Mouse (Mus musculus) induced T-regulatory cell, adult 2 months (primary cell): ENCODE results near the gene Slc43a1.
A peak's percentile ranks its signal among the peaks of the same experiment; 100 is the strongest.

Experiments
- DNase-seq: peaks from one replicate; pipeline ENCODE4 v3.0.0-alpha.2; 2012; ENCODE audit warnings: low read depth

The Slc43a1 gene

GRCm38 (mm10) chr2:84868521-84868943, 29.9 kb downstream of the Slc43a1 start:
- peak; percentile 74 for DNase-seq

DNA sequence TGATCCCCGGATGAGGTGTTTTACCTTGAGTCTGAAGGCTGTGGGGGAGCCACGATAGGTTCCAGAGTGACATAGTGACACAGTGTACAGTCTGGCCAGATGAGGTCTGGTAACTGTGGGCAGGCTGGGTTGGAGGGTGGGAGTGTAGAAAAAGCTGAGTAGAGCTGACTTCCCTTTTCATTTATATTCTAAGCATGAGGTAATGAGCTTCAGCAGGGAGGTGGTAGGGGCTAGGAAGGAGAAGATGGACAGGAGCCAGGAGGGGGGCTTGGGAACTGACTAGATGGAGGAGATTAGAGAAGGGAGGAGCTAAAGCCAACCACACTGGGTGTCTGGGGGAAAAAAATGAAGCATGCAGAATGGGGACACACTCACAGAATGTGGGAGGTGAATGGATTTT, 30.3 kb downstream of the Slc43a1 start:
- no peak for DNase-seq

DNA sequence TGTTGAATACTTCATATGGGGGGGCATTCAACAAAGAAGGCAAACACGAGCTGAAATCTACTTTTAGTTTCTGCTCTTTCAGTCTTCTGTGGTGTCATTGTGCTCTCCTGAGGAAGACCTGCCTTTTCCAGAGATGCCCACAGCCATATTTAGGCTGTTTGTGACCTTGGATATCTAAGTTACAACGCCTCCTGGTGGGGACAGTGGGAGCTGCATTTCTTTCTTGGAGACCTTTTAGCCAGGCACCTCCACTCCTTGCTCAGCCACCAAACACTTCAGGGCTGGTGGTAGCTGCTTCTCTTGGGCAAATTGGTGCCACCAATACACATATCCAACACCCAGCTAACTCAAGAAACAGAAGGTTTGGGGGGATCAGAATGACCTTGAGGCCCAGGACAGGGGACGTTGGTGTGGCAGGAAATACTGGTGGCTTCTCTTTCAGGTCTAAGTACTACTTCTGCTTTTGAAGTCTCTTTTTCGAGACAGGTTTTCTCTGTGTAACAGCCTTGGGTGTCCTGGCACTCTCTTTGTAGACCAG, 32.0 kb downstream of the Slc43a1 start:
- peak; percentile 67 for DNase-seq

DNA sequence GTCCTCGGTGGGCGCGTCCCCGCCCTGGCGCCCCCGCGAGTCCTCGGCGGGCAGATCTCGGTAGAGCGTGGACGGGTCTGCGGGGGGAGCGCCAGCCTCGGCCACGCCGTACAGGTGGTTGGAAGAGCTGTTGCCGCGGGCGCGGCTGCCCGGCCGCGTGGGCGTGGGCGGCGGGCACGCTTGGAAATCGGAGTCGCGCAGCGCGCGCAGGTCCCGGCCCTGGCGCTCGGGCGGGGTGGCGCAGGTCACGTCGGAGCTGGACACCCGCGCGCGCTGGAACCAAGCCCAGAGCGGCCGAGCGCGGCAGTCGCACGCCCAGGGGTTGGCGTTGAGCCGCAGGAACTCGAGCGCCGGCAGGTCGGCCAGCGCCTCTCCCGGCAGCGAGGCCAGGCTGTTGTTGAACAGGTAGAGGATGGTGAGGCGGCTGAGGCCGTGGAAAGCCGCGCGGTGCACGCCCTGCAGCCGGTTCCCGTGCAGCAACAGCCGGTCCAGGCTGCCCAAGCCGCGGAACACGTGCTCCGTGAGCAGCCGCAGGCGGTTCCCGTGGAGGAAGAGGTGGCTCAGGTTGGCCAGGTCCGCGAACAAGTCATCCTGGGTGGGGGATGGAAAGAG, 33.6 kb downstream of the Slc43a1 start:
- DNase-seq: no peak

DNA sequence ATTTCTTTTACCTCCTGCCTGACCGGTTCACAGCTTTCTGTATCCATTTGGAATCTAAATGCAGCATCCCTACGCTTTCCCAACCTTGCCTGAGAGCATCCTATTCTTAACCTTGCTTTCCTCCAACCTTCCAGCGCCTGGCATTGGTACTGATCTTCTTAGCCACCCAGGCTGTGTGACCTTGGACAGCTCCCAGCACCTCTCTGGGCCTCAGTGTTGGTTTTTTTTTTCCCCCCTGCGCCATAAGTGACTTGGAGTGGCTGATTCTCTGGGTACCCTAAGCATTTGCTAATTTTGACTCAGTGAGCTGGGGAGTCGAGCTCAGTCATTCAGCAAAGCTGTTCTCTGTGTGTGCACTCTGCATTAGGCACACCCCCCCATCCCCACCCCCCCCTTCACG, 37.2 kb downstream of the Slc43a1 start:
- no peak for DNase-seq

GRCm38 (mm10) chr2:84880590-84880989, 41.9 kb downstream of the Slc43a1 start:
- no peak for DNase-seq

DNA sequence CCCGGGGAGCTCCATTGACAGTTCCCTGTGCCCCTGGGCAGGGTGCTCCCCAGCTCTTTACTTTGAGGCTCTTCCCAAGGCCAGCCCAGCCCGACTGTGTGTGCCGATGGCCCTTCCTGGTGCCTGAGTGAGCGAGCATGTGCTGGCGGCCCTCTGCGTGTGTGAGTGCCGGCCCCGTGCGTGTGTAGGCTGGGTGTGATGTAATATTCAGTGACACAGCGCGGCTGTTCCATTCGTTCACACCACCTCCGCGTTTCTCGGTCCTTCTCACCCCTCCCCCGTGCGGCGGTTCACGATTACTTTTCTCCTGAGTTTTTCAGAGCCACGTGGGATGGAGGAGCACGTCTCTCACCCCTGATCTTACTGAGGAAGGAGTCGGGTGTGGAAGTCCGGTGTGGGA, 44.0 kb downstream of the Slc43a1 start:
- no peak for DNase-seq

- DNase-seq: no peak
Measured at GRCm38 (mm10) chr2:84883084-84883483, 44.4 kb downstream of the Slc43a1 start.

GRCm38 (mm10) chr2:84883530-84883929, 44.9 kb downstream of the Slc43a1 start:
- DNase-seq: no peak

GRCm38 (mm10) chr2:84883942-84884341, 45.3 kb downstream of the Slc43a1 start:
- no peak for DNase-seq

- no peak for DNase-seq
Measured at GRCm38 (mm10) chr2:84884611-84885010, 46.0 kb downstream of the Slc43a1 start.

GRCm38 (mm10) chr2:84885084-84886055, 46.7 kb downstream of the Slc43a1 start:
- no peak for DNase-seq

DNA sequence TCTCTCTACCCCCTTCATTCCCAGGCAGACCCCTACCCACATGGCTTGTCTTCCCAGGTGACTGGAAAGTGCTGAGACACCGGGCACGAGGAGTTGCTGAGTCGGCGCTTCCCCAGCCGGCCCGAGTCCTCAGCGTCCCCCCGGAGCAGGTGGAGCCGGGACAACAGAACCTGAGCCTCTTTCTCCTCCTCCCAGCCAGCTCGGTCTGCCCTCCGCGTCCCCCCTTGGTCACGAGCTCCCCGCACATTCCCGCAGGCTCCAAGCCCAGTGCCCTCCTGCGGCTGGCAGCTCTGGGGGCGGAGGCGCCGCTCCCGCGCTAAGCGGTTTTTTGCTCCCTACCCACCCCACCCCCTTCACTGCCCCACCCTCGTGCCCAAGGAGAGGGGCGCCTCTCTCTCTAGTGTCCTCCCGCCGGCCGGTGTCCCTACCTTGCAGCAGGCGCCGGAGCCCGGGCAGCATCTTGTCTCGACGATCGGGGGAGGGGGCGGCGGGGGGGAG, 47.6 kb downstream of the Slc43a1 start, which contains the start of gene Rtn4rl2:
Gene Rtn4rl2 (minus strand): TSS at position 477 of the 498 bp plus-strand sequence.
- DNase-seq: no peak

DNA sequence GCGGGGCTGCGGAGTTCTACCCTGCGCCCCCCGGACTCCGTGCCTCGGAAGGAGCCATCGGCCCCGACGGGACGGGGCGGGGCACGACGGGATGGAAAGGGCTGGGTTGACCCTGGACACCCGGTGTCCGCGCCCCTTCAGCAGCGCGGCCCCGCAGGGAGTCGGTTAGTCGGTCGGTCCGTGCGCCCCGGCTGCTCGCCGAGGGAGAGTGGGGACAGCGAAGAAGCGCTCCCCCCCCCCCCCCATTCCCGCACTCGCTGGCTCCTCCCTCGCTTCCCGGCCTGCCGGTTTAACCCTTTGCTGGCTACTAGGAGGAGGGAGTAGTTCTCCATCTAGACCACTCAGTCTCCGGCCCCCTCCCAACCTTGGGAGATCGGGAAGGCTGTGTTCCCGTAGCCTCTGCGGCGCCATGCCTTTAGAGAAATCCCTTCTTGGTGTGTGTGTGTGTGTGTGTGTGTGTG, 48.2 kb downstream of the Slc43a1 start:
- DNase-seq: no peak

DNA sequence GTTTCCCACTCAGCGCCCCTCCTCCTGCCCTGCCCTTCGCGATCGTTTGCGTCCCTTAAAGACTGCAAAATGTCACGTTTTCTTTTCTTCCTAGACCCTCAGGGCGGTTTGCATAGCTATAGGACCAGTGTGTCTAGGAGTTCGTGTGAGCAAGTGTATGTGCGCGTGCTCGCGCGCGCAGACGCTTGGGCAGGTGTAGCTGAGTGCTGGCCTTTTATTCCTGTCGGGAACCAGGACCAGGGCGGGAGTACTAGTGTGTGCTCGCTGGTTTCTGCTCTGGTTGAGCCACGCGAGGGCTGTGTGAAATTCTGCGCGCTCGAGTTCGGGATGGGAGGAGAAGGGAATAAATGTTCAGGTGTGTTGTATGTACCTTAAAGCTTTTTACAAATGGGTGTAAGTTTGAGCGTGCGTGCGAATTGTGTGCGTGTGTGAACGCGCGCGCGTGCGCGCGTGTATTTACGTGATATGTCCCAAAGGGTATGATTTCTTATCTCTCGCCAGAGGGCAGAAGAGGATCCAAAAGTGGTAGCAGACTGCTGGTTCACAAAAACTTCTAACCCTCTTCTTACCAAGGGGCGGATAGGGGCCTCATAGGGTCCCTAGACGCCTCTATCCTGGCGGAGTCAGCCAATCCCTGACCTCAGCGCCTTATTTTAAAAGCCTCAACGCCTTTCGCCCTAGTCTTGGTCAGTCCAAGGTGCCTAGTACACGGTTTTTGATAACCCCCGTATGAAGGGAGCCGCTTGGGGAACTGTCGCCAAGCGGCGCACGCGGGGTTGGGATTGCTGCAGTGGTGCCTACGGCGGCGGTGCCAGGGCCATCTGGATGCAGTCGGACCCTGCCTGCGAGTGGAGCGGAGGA, 49.0 kb downstream of the Slc43a1 start:
- DNase-seq: peak; percentile 61

DNA sequence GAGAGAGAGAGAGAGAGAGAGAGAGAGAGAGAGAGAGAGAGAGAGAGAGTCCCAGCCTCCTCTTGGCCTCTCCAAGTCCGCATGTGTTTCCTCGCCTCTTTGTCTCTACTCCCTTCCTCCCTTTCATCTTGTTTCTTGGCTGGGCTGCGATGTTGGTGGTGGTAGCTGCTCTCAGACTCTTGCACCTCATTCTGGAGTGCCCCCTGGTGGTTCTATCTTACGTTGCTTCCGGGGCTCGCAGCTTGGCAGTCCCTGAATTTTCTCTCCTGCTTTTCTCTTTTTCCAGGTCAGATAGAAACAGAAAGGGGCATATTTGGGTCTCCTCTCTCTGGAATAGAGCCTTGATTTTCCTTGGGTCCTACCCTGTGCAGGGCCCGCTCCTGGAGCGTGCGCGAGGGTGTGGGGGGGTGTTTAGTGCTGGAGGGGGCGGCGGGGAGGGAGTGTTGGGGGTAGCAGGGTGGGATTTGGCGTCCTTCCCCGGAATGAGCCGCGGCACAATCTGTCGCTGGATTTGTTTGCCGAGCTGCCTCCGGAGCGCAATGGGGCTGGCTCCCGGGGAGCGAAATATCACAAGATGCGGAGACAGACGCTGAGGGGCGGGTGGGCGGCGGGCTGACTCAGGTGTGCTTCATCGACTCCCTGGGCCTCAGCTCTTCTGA, 50.1 kb downstream of the Slc43a1 start:
- DNase-seq: peak; percentile 78

DNA sequence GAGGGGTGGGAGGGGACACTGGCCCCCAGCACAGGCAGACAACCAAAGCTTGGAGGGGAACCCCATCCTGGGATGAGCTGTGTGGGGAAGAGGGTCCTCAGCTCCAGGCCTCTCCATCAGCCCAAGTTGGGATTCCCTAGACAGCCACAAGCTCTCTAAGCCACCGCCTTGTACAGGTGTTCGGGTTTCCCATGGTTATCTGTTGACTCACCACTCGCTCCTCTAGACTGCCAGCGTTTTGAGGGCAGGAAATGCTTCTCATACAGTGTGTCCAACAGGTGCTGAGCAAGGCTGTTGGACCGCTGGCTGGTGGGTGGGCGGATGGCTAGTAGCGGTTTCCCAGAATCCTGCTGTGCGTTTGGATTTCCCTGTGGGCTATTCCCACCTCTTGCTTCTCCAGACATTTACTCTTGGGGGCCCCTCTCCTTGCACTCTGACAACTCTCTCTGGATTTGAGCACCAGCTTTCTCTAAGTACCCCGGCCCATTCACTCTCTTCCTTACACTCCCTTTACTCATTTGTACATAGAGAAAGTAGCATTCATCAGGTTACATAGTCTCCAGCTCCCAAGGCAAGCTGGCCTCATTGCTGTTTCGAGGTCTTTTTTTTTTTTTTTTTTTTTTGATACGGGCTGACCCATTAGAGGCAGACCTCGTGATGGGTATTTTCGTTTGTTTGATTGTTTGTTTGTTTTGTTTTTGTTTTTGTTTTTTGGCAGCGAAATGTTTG, 50.8 kb downstream of the Slc43a1 start:
- peak; percentile 37 for DNase-seq

- DNase-seq: peak; percentile 79
Measured at GRCm38 (mm10) chr2:84890045-84890340, 51.3 kb downstream of the Slc43a1 start.

- no peak for DNase-seq
Measured at GRCm38 (mm10) chr2:84893359-84893758, 54.7 kb downstream of the Slc43a1 start.

DNA sequence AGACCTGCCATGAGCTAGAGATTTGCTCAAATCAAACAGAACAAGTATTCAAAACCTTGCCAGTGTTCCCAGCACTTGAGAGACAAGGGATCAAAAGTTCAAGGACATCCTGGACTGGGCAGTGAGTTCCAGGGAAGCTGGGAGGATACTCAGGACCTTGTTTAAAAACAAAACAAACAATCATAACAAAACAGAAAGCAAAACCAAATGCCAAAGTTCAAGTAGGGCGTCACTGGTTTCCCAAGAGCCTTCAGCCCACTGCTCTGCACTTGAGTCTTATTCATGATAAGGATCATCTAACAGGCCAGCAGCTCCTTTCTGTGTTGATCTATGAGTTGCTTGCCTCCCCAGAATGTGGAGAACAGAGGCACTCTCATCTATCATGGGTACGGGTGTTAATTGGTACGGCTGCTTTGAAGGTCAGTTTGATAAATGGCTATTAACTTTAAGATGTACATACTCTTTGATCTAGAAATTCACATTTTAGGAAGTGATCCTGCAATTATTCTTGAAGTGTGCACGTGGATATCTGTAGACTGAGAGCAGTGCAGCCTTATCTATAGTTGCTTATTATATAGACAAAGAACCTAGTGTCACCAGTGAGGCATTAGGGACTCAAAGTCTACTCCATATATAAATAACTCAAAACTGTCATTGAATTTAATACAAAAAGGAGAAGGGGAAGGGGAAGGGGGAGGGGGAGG, 57.0 kb downstream of the Slc43a1 start:
- peak; percentile 36 for DNase-seq
